Mouse (Mus musculus) heart, adult 9 months (tissue): ENCODE measurements around the gene Gtf2a2.

ENCODE experiments used
- DNase-seq, 2 experiments: peaks; one replicate each; pipeline ENCODE4 v3.0.0; 2022; ENCODE audit warnings: low spot score in 2 of 2

Gtf2a2 gene

DNA sequence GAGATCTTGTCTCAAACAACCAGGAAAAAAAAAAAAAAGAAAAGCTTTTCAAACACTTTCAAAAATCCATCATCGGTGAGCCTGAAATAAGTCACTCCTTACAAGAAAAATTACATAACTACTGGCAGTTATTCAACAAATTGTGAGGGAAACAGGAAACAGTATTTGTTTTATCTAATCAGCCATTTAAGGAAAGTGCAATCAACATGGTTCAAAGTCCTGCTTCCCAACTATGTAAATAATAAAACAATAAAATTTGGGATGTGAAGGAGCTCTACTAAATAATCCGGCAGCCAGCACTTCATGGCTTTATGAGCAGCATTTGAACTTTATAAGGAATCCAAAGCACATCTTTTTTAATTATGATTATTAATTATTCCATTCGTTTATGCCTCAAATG, 49.7 kb downstream of the Gtf2a2 start:
- no peak for DNase-seq

- no peak for DNase-seq
These were observed 55.1 kb downstream of the Gtf2a2 start for GRCm38 (mm10) chr9:70067497-70067896.

GRCm38 (mm10) chr9:70069961-70070435, 57.6 kb downstream of the Gtf2a2 start:
- DNase-seq = peak; percentile 75 to 81

- DNase-seq = peak in 1 of 2 experiments; percentile 10
These were observed 60.0 kb downstream of the Gtf2a2 start for GRCm38 (mm10) chr9:70072387-70072786.
